Mouse (Mus musculus) T-cell, adult 2 months (primary cell): ENCODE measurements around the gene Sox18.

ENCODE experiments used
- DNase-seq: peaks from one replicate; pipeline ENCODE4 v3.0.0; 2022; ENCODE audit warnings: low spot score

The Sox18 gene

DNA sequence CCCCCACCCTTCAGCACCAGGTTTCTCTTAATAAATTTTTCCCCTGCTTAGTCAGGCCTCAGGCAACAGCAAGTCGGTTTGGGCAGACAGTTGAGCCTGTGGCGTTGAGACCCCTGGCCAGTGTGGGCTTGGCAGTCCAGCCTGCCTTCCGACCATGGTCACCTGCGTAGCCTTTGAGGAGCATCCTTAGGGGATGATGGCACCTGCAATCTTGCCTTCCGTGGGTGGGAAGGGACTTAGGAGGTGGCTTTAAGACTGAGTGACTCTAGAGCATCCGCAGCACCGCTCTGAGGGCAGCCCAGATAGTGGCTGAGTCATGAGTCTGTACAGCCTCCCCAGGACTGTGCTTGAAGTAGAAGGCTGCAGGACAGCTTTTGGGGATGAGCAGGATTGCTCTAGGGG lies 9.3 kb upstream of the Sox18 start:
- DNase-seq = no peak

DNA sequence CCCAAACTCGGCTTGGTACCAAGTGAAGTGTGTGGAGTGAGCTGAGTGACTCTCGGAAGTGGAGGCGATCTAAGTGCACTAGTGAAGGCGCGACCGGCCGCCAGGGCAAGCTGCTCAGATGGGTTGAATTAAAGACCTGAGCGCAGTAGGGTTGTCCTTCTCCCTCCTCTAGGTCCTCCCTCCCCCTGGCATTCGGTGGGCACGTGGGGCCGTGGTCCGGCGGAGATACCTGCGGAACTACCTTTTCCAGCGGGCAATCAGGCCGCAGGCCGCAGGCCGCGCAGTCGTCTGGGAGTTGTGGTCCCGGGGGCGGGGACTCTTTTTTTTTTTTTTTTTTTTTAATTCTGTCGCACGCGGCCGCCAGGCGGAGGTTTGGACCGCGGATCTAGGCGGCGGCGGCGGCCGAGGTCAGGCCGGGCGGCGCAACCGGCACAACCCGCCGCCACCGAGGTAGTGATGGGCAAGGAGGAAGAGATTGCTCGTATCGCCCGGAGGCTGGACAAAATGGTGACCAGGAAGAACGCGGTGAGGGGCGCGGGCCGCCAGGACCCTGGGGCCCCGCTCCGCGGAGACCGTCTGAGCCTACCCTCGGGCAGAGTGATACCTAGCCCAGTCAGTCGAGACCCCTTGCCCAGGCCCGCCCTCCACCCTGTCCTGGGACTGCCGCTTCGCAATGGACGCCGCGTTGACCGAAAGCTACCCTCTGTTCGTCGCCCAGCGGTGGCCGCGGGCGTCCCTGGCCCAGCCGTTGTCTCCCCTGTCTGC lies 8.7 kb upstream of the Sox18 start, which contains the start of gene Tcea2:
Gene Tcea2, plus strand, starts transcription at position 360 of the 765 bp plus-strand sequence.
- peak; percentile 57 for DNase-seq

DNA sequence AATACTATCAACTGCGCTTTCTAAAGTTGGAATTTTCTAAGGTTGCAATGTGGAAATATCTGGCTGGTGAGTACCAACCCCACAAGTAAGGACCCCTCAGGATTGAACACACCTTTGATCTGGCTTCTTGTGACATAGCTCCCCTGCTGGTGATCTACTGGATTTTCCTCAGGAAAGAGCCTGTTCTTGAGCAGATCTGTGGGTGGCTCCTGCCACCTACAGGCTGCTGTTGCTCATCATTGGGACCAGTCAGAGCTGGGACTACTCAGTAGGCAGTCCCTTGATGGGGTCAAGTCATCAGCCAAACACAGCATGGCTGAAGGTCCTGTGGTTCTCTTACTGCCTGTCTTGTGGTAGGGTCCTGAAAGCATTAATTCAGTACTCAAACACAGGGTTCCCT lies 7.3 kb upstream of the Sox18 start:
- DNase-seq = peak; percentile 79

DNA sequence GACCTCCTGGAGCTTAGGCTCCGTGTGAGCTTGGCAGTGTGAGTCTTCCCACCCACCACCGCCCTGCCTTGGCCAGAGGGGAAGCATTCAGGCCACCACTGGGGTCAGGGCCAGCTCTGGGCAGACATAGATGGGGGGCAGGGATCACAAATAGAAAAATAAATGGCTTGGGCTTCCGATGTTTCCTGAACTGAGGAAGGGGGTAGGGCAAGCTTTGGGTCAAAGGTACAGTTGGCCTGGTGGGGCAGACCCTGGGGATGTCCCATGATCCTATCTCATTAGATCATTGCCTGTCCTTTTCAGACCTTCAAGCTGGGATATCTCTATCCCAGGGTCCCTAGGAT lies 6.3 kb upstream of the Sox18 start:
- no peak for DNase-seq

DNA sequence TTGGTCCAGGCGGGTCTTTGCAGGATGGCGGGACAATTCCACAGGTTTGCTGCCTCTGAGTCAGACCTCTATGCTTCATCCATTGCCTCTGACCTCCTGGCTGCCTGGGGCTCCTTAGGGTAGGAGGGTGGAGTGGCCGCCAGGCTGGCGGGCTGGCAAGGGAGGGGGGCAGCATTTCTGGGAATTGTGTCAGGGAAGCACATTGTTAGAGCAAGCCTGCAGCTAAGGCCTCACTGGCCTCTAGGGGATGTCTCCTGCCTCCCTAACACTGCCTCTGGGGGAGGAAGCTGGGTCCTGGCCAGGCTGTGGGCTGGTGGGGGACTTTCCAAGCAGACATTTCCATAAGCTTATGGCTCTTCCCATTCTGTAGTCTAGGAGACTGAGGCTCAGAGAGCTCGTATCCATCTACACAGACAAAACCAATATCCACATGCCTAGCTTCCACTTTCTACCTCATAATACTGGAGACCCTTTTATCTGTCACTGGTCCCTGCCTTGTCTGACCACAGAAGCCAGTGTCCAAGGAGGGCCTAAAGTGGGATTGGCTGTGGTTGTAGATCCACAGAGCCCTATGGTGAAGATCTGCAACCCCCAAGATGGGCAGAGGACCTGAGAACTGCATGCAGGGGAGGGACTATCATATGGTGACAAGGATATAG lies 5.8 kb upstream of the Sox18 start:
- no peak for DNase-seq

DNA sequence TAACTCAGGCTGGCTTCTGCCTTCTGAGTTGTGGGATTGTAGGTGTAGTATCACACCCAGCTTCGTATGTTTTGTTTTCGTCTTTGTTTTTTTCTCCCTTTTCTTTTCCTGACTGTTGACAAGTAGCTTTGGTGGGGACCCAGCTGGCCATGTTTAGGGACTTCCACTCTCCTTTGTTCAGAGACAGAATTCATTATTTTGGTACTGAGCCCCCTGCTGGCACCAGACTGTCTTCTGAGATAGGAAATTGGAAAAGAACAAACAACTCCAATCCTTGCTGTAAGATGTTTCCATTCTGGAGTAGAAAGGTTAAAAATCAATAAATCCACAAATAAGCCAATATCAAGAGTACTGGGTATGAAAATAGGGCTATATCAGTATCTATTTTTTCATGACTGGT lies 5.0 kb upstream of the Sox18 start:
- DNase-seq = no peak

DNA sequence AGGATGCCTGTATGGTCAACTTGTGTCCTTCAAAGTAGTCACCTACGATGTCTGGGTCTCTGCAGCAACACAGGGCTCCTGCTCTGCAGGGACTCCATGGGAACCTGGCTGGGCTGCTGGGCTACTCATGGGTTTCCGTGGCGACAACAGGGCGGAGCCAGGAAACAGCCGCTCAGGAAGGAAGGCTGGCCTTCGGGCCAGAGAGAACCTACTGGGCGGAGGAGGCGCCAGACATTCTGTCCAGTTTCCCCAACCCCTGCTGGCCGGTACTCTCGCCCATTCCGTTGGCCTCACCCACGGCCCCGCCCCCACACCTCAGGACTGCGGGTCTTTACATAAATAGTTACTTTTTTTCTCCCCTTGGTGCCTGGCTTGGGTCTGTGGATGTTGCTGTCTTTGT lies 4.0 kb upstream of the Sox18 start:
- no peak for DNase-seq

DNA sequence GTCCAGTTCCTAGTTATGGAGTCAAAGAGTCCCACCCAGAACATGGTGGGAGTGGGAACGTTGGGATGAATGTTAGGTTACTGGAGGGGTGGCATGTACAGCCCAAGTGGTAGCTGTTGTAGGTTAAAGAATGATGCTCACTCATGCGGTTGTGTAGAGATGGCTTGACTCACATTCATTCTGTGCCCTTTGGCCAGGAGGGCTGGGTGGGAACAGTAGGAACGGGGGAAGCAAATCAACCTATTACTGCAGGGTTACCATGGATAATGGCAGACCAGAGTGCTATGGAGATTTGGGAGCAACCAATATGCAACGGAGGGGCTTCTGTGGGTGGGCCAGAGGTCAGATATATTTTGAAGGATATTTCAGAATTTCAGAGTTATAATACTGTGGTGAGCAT lies 3.5 kb upstream of the Sox18 start:
- DNase-seq = no peak

DNA sequence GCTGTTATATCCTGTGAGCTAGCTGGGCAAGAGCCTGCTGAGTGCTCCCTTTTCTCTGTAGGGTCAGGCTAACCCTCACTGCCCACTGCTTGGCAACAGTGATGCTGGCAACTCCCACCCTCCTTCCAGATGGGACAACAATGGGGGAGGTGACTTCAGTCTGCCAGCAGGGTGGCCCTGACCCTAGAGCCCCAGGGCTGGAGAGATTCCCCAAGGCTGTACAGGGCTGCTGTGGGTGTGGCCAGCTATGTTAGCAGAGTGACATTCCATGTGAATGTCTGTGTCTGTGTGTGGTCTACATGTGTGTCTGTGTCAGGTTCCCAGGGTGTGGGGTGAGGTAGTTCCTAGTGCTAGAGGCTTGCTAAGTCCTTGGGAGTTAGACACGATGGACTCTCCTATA lies 2.1 kb upstream of the Sox18 start:
- no peak for DNase-seq

DNA sequence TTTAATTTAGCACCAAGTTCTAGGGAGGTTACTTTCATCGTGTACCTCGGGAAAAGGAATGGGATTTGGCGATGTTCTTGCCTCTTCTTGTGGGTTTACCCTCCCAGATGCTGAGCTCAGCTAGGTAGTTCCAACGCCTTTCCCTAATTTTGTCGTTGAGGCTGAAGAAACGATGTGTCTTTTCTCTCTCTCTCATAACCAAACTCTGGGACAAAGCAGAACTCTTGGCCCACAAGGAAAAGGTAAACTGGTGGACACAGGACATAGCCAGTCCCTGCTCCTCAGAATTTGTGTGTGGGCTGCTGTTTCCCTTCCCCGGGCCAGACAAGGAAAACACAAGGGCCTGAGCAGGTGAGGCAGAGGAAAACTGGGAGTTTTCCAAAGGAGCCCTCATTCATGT lies 544 bp upstream of the Sox18 start:
- no peak for DNase-seq

DNA sequence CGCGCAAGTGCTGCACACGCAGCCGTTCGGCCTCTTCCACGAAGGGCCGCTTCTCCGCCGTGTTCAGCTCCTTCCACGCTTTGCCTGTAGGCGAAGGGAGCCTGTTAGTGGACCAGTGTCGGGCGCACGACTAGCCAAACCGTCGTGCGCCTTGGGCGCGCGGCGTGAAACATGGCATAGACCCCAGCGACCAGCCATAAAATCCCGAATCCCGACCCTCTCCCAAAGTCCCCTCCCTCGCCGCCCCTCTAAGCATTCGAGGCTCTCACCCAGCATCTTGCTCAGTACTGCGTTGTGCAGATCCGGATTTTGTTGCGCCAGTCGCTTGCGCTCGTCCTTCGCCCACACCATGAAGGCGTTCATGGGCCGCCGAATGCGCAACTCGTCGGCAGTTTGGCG lies 528 bp downstream of the Sox18 start:
- no peak for DNase-seq

DNA sequence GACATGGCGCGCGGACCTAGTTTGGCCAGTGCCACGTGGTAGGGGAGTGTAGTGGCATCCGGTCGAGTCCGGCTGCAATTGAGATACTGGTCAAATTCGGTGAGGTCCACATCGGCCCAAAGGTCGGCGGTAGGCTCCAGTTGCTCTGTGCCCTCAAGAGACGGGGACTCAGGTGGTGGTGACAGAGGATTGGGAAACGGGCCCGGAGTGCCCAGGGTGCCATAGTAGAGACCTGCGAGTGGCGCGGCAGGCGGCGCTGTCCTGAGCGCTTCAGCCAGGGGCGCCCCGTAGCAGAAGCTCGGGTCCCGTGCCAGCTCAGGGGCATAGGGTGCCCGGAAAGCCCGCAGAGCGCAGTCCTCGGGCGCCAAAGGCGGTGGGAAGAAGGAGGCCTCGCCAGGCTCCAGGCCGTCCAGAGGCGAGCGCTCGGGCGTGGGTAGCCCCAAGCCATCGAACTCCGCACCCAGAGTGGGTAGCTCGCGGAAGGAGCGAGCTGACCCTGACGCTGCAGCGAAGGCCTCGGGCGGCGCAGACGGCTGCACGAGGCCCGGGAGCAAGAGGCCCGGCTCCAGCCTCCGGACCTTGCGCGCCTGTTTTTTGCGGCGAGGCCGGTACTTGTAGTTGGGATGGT lies 1.0 kb downstream of the Sox18 start:
- no peak for DNase-seq

DNA sequence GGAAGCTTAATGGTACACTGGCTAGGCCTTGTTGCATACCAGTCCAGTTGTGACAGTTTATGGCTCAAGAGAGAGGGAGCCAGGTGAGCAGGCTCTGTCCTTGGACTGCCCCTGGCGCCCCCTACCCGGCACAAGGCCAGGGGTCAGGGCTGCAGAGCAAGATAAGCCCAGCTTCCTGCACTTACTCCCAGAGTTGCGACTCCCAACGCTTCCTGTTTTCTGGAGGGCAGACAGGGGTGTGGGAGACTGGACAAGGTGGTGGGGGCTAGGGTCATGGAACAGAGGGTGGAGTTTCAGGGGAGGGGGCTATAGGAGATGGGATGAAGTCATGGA lies 8.2 kb downstream of the Sox18 start:
- no peak for DNase-seq

DNA sequence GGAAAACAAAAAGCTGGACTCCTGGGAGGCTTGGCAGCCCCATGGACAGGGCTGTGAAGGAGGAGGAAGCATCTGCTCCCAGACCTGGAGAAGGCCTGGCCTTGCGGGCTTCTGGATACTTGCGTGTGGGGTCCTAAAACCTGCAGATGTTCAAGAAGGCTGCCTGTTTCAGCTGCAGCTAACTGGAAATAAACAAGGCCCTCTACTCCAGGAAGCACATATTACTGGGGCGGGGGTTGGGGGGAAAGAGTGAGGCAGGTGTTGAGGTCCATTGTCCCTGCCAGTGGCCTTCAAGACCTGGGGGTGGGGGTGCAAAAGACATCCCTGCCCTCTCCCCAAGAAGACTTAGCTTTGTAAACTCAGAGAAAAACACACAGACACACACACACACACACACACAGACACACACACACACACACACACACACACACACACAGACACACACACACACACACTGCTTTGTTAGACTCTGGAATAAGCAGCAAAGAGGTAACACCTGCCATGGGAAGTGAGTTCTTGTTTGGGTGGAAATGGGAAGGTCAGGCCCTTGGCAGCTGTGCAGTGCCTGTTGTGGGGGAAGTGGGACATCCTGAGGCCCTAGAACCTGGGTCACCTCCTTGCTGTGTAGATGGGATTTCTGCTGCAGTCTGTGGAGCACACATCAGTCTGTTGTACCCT lies 8.7 kb downstream of the Sox18 start:
- no peak for DNase-seq

DNA sequence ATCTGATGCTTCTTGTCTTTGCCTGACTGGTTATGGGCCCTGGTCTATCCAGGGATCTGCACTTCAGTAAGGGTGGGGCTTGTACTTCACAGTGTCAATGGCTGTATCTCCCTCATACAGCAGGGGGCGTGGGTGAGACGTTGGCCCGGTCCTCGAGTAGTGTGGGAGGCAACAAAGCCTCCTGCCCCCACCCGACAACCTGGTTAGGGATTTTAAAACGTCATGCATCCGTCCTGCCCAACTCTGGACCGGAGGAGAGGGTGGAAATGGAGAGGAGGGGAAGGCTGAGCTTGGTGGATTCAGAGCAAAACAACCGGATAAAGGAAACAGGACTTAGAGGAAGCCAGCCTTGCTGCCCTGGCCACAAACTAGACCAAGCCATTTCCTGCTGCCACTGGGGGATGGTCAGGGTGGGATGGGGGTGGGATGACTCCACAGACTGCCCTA lies 11.8 kb downstream of the Sox18 start:
- DNase-seq = peak; percentile 85

DNA sequence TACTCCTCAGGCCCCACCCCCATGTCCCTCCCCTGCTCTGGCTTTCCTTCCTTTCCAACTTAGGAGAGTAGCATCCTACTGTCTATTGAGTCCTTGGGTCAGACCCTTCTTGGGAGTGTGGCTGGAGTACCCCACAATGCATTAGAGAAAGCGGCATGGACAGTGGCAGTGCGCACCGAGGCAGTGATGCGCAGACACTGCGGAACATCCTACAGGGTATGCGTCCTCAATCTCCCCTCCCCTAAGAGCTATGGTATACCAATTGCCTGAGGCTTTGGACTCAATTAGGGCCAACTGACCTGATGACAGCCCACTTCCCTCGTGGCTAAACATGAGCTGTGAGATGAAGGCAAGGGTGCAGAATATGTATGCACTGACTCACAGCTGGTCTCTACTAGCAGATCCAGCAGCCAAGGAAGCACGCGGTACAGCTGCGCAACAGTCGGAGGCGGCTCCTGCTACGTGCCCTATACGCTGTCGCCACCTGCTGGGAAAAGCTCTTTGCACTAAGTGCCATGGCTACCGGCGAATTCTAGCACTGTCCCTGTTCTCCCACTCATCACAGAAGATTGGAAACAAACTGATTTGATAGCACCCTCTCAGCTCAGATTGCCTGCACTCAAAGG lies 12.4 kb downstream of the Sox18 start:
- DNase-seq = peak; percentile 52

DNA sequence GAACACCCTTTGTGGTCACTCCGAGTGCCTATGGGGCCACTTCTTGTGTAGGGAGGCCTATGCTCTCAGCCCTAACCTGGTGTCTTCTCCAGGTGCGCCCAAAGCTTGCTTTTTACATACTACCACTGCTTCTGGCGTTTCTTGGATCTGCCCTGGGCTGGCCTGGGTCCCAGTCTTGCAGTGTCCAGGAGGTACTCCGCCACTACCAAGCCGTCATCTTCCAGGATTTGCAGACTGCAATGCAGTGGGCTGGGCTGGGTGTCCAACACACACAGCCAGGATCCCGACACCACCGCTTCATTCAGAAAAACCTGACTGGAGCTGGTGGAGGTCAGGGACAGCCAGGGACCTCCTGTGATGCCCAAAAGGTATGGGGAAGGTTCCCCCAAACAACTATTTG lies 12.9 kb downstream of the Sox18 start:
- DNase-seq = no peak

DNA sequence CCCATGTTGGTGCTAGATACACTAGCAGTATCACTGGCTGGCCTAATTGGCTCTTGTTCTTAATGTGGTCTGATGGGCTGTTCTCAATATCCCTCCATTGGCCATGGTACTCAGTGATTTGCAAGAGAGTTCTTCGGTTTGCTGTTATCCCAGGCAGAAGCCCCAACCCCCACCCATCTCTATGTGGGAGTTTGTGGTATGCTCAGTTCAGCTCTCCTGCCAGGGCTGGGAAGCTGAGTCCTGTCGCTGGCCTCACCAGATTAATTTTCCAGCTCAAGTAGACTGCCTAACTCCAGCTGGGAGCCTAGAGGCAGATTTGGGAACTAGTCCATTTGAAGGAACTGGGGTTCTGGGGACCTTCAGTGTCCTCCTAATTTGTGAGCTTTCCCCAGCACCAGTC lies 14.0 kb downstream of the Sox18 start:
- no peak for DNase-seq

DNA sequence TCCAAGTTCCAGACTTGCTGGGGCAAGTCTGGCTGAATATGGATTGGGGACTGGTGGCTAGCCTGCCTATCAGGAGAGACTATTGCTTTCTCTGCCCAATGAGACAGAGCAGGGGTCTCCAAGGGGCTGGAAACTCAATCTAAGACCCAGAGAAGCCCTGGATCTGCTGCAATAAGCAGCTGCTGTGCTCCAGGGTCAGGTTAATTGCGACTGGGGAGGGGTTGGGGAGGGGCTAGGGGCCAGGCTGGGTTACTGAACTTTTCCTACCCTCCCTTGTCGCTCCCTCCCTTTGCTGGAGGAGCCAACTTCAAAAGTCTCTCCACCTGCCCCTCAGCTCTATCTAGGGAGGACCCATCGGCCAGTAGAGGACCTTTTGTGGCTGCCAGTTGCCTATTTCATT lies 14.7 kb downstream of the Sox18 start, which contains the start of gene Gm29797:
Gene Gm29797, plus strand, starts transcription at position 301 of the 400 bp plus-strand sequence.
- no peak for DNase-seq

DNA sequence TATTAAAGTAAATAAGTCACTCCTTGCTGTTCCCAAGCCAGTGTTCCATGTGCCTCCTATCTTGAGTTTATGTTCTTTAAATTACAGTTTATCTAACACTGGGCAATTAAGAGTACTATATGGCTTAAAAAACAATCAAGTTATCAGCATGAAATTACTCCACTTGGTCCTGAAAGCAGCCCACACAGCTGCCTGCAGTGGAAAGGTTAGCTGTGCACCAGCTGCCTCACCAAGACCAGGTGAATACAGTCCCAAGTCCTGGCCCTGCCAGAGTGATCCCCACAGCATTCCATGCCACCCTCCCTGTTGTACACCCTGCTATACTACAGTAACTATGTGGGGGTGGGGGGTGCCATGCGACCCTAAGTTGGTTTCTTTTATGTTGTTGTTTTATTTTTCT lies 17.9 kb downstream of the Sox18 start:
- no peak for DNase-seq

DNA sequence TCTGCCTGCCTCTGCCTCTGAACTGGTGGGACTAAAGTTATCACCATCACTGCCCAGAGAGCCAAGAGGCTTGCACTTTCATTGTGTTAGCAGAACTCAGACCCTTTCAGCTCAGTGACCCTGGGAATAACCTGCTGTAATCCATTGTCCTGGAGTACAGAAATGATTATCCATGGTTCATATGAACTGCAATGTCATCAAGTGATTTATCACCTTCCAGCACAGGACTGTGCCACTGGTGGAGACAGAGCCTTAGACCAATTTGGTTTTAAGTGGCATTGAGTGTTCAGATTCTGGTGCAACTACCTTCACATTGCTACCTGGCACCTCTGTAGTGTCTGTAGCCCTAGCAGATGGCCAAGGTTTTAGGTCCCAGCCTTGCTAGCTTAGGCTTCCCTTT lies 18.4 kb downstream of the Sox18 start:
- no peak for DNase-seq

DNA sequence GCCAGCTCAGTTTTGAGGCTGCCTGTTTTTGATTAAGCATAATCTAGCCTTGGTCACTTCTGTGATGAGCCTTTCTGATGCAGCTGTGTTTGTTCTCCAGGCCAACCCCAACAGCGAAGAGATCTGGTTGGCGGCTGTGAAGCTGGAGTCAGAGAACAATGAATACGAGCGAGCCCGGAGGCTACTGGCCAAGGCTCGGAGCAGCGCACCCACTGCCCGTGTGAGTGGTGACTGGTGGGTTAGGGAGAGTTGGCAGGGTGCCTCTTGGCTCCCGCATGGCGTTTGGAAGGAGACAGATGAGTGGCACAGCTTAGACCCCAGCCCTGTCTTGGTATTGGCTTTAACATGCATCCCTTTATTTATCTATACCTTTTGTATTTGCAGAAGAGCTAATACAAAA lies 22.5 kb downstream of the Sox18 start:
- DNase-seq = no peak
